Mouse (Mus musculus) stomach, postnatal 0 days (tissue): ENCODE measurements at regions not wholly inside any gene's neighbourhood (a gene's known extent, or its start where the extent isn't known, plus 50 kb on each side); places are given as distances from the start of the nearest gene placed in this dataset.
A peak's percentile ranks its signal among the peaks of the same experiment; 100 is the strongest.

Source experiments
- ATAC-seq: fragments of 200-750 bp; cut with Nextera tagmentation; 2 replicates; pipeline ENCODE4 v1.8.0; 2017; ENCODE audit not compliant: low FRiP score, low TSS enrichment
- DNase-seq: peaks from one replicate; pipeline ENCODE4 v3.0.0-alpha.2; 2016; ENCODE audit warnings: low spot score
- H3K27ac ChIP-seq: fragments of 300-500 bp; sonication (generic); replicated peaks from 2 replicates; pipeline ENCODE4 v1.5.1; 2014; ENCODE audit warnings: mild to moderate bottlenecking, control low read depth
- H3K27me3 ChIP-seq: fragments of 300-500 bp; sonication (generic); 2 replicates; pipeline ENCODE4 v1.6.1; 2014; ENCODE audit warnings: low read length; ENCODE audit not compliant: control insufficient read depth, insufficient read depth
- H3K36me3 ChIP-seq: fragments of 300-500 bp; sonication (generic); 2 replicates; pipeline ENCODE4 v1.6.1; 2014; ENCODE audit warnings: low read length, mixed read lengths; ENCODE audit not compliant: control insufficient read depth, insufficient read depth
- H3K4me1 ChIP-seq: fragments of 300-500 bp; sonication (generic); replicated peaks from 2 replicates; pipeline ENCODE4 v1.6.1; 2014; ENCODE audit warnings: antibody characterized with exemption; ENCODE audit not compliant: control insufficient read depth, insufficient read depth
- H3K4me2 ChIP-seq: fragments of 300-500 bp; sonication (generic); replicated peaks from 2 replicates; pipeline ENCODE4 v1.6.1; 2014; ENCODE audit warnings: low read depth, mild to moderate bottlenecking, control low read depth, moderate library complexity
- H3K4me3 ChIP-seq: fragments of 300-500 bp; sonication (generic); 2 replicates; pipeline ENCODE4 v1.5.1; 2014; ENCODE audit warnings: low read depth, low read length, control low read depth
- H3K9ac ChIP-seq: fragments of 300-500 bp; sonication (generic); 2 replicates; pipeline ENCODE4 v1.6.1; 2014; ENCODE audit warnings: mild to moderate bottlenecking, low read length, control low read depth, mixed read lengths
- H3K9me3 ChIP-seq: fragments of 300-500 bp; sonication (generic); 2 replicates; pipeline ENCODE4 v1.6.1; 2016; ENCODE audit warnings: low read length; ENCODE audit not compliant: control insufficient read depth
- CTCF ChIP-seq: IDR thresholded peaks from 2 replicates; pipeline ENCODE4 v1.5.1; 2016; ENCODE audit warnings: antibody characterized with exemption, low read depth, mild to moderate bottlenecking, moderate library complexity
- EP300 ChIP-seq: optimal IDR thresholded peaks from 2 replicates; pipeline ENCODE3; 2016; ENCODE audit warnings: antibody characterized with exemption
- WGBS: fragments of 180-500 bp; shearing (Covaris S2); extraction: QIAGEN DNeasy Blood & Tissue Kit; methylation state at CpG from one replicate; pipeline ENCODE4 v1.1.7; 2014; 5-methylcytosine and 5-hydroxymethylcytosine counted together

- no peak overlapping the region for H3K4me3 ChIP-seq
- H3K9me3 ChIP-seq, result no peaks in the 10 kb centered on the region
- WGBS, result 75% methylated on average over 2 of the region's 2 CpGs
- ATAC-seq (no peak), DNase-seq (no peak)
- TF ChIP-seq EP300 (no peak), CTCF (no peak)
- H3K27ac ChIP-seq, result no peak overlapping the region
- no peak overlapping the region for H3K4me2 ChIP-seq
- H3K27me3 ChIP-seq, result no peaks in the 10 kb centered on the region
- no peak overlapping the region for H3K9ac ChIP-seq
- no peaks in the 10 kb centered on the region for H3K36me3 ChIP-seq
- H3K4me1 ChIP-seq, result no peaks in the 10 kb centered on the region
Measured at GRCm38 (mm10) chr11:65638211-65638610, 149.9 kb downstream of the Map2k4 start.

GRCm38 (mm10) chr11:65637206-65637605 lies 150.9 kb downstream of the Map2k4 start:
- TF ChIP-seq CTCF (no peak), EP300 (no peak)
- H3K9ac ChIP-seq, result no peak overlapping the region
- H3K4me2 ChIP-seq, result no peak overlapping the region
- H3K4me1 ChIP-seq, result no peaks in the 10 kb centered on the region
- 70% methylated on average over 3 of the region's 3 CpGs for WGBS
- ATAC-seq (no peak), DNase-seq (no peak)
- H3K4me3 ChIP-seq, result no peak overlapping the region
- no peaks in the 10 kb centered on the region for H3K36me3 ChIP-seq
- H3K27me3 ChIP-seq, result no peaks in the 10 kb centered on the region
- no peak overlapping the region for H3K27ac ChIP-seq
- no peaks in the 10 kb centered on the region for H3K9me3 ChIP-seq

DNA sequence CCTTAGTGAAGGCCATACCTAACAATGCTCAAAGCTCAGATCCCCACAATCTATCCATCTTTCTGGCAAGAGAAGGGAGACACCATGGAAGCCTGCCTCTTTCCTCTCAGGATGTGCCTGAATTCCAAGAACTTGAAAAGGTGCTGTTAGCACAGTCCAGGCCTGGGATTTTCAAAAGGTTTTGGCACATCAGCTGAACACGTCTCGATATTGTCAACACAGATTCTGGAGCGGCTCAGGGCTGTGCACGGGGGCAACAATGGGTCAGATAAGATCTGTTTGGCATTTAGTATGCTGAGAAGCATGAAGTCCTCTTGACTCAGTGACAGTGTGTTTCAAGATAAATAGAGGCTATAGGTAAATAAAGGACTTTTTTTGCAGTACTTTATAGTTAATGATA lies 152.8 kb downstream of the Map2k4 start:
- no peak for TF ChIP-seq CTCF
- no peak for TF ChIP-seq EP300
- Histone ChIP-seq H3K9ac (no peak overlapping the region), H3K27ac (no peak overlapping the region), H3K4me2 (no peak overlapping the region), H3K36me3 (no peaks in the 10 kb centered on the region), H3K9me3 (no peaks in the 10 kb centered on the region), H3K4me3 (no peak overlapping the region), H3K27me3 (no peaks in the 10 kb centered on the region), H3K4me1 (no peaks in the 10 kb centered on the region)
- ATAC-seq (no peak), DNase-seq (no peak)
- 28% methylated on average over 4 of the region's 4 CpGs for WGBS

DNA sequence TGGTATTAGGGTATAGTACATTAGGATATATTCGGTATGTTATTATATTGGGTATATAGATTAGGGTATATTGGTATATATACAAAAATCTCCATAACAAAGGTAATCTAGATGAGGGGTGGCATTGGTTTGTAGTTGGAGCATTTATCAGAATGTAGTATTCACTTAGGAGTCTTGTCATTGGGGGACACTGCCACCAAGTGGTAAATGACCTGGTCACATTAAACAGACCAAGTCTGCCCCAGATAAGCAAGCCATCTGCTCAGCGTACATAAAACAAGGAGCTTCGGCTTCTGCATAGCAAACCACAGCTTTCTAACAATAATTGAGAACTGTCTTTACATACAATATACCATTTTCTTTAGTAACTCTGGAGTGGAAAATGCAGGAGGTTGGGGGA lies 156.9 kb downstream of the Map2k4 start:
- no peak overlapping the region for H3K4me3 ChIP-seq
- no peak overlapping the region for H3K9ac ChIP-seq
- no peaks in the 10 kb centered on the region for H3K27me3 ChIP-seq
- TF ChIP-seq EP300, result no peak
- peak; percentile 75 for TF ChIP-seq CTCF
- H3K27ac ChIP-seq, result no peak overlapping the region
- H3K9me3 ChIP-seq, result no peaks in the 10 kb centered on the region
- no peak for ATAC-seq
- H3K4me1 ChIP-seq, result no peaks in the 10 kb centered on the region
- 47% methylated on average over 3 of the region's 3 CpGs for WGBS
- no peaks in the 10 kb centered on the region for H3K36me3 ChIP-seq
- no peak overlapping the region for H3K4me2 ChIP-seq
- DNase-seq, result no peak

DNA sequence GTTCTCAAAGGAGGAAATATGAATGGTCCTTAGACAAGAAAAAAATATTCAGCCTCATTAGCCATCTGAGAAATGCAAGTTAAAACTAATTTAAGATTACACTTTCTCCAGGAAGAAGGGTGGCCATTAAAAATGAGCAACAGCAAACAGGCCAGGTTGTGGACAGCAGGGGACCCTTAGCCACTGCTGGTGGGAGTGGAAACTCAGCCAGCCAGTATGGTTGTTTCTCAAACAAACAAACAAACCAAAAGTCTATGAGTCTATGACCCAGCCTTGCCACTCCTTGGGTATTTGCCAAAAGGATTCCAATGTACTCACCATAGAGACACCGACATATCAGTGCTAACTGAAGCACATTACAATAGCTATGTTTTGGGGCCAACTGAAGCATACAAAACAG lies 157.7 kb downstream of the Map2k4 start:
- WGBS, result 81% methylated on average over 1 of the region's 1 CpGs

DNA sequence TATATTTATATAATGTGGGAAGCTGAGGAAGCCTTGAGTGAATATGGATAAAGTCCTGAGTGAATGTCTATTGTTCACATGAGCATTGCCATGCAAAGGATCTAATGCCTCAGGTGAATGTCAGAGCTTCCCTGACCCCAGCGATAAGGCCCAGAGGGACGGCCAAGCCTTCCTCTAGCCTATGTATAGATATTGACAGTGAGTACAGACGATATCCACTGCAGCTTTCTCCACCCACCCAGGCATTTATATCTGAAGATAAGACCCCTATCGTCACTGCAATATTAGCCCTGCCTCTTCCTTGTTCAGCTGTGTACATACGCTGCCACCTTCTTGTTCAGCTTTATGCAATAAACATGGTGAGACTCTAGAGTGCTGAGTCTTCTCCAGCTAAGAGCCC lies 158.8 kb downstream of the Map2k4 start:
- WGBS, result 76% methylated on average over 5 of the region's 5 CpGs
- no peak overlapping the region for H3K4me3 ChIP-seq

More for the DNA sequence above, 157.7 kb downstream of the Map2k4 start:
- H3K4me2 ChIP-seq, result no peak overlapping the region
- TF ChIP-seq EP300 (no peak), CTCF (no peak)
- DNase-seq (no peak), ATAC-seq (no peak)
- no peaks in the 10 kb centered on the region for H3K4me1 ChIP-seq
- no peak overlapping the region for H3K27ac ChIP-seq
- no peak overlapping the region for H3K9ac ChIP-seq
- no peak overlapping the region for H3K4me3 ChIP-seq
- H3K36me3 ChIP-seq, result no peaks in the 10 kb centered on the region
- H3K9me3 ChIP-seq, result no peaks in the 10 kb centered on the region
- H3K27me3 ChIP-seq, result no peaks in the 10 kb centered on the region

More for the DNA sequence above, 158.8 kb downstream of the Map2k4 start:
- H3K27ac ChIP-seq, result no peak overlapping the region
- no peaks in the 10 kb centered on the region for H3K36me3 ChIP-seq
- H3K4me2 ChIP-seq, result no peak overlapping the region
- DNase-seq, result no peak
- no peak for TF ChIP-seq CTCF
- TF ChIP-seq EP300, result no peak
- H3K9ac ChIP-seq, result no peak overlapping the region
- no peaks in the 10 kb centered on the region for H3K4me1 ChIP-seq
- no peaks in the 10 kb centered on the region for H3K9me3 ChIP-seq
- ATAC-seq, result no peak
- H3K27me3 ChIP-seq, result no peaks in the 10 kb centered on the region
